Mouse (Mus musculus): ENCODE results near the gene Srebf1.
A peak's percentile ranks its signal among the peaks of the same experiment; 100 is the strongest.

Gene Srebf1

DNA sequence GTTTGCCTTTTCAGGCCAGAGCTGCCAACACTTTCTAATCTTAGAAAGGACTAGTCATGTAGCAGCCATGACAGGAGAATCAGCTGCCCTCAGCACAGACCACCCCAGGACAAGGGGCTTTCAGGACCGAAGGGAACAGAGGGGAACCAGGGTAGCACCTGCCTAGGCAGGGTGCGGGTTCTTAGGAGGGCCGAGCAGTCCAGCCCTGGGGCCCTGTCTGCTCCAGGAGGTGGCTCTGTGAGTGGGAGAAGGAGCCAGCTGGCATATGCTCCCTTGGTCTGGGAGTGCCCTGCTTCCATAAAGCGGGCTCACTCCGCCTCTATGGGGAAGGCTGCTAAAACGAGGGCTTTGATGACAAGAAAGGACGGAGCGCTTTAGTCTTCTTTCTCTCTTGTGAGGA is 10.9 kb upstream of the Srebf1 start:
- DNase-seq = no peak

DNA sequence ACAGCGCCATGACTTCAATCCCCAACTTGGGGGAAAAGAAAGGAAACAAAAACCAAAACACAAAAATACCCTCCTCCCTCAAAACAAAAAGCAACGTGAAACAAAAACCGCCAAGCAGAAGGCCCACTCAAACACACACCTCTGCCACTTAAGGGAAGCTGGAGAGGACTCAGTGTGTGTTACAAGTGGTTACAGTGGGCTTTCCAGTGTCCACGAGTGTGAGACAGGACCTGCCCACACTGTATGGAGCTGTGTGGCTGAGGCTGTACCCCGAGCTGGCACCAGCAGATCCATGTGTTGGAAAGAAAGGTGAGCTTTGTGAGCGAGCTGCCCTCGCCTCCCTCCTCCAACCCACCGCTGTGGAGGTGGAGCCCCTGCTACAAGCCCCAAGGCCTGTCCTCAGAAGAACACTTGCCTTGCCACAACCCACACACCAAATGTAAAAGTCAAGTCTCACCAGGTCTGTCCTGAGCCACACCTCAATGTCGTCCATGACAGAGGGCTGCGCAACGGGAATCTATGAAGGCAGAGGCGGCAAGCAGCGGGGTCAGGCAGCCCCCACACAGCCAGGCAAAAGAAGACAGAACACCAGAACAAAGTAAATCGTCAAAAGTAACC is 10.2 kb upstream of the Srebf1 start:
- DNase-seq = no peak

DNA sequence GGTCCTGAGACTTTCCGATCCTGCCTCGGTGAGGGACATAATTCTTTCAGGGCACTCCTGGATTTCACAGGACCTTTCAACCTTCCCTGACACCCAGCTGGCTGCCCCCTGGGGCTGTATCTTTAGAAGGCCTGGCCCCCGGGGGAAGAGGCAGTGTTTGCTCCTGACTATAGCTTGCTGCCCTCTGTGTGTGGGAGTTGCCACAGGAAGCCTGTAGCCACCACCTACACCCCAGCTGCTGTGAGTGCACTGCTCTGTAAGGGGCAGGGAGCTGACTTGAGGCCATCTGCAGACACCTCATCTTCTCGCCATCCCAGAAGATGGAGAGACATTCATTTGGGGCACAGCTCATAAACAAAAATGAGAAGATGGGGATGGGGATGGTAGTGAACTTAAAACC is 9.6 kb upstream of the Srebf1 start:
- DNase-seq = no peak

DNA sequence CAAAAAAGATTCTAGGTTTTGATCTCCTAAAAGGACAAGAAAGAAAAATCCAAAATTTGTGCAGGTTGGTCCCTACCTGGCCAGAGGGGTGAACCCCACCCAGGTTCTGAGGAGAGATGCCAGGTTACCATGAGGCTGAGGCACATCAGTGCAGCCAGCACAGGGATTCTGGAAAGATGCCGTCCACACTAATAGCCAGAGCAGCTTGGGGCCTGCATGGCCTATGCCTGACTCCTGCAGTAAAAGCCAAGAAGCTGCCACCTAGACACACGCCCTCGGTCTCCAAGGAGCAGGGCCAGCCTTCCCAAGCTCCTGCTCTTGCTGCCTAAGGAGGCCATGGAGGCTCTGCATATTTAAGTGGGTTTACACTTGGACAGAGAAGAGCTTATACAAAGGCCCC is 8.9 kb upstream of the Srebf1 start:
- DNase-seq = no peak

DNA sequence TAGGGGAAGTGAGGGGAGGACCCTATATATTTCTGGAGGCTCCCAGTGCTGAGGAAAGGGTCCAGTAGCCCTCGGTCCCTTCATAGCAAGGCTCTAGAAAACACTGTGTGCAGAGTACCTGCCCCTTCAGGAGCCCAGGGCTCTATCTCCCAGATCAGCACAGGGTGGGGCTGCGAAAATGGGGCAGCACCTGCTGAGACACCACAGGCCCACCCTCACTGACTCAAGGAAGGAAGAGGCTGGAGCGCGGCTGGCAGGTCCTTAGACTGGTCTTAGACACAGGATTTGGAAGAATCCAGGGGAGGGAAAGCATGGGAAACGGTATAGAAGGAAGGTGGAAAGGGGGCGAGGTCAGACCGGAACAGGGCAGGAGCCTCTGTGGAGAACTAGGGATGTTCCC is 8.1 kb upstream of the Srebf1 start:
- DNase-seq = no peak

DNA sequence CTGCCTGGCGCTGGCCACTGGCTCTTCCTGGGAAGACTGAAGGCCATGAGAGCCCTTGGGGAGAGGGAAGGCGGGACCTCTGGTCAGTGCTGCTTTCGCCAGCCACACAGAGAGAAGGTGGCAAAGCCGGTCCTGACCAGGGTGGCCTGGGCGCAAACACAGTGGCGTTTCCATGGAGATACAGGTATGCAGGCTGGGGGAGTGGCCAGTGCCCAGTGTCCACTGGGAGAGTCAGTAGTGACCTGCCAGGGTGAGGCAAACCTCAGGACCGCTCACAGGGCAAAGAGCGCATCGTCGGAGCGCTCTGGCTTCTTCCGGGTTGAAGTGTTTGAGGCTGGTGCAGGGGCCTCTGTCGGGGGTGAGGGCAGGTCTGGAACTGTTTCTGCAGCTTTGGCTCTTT is 7.4 kb upstream of the Srebf1 start:
- DNase-seq = no peak

DNA sequence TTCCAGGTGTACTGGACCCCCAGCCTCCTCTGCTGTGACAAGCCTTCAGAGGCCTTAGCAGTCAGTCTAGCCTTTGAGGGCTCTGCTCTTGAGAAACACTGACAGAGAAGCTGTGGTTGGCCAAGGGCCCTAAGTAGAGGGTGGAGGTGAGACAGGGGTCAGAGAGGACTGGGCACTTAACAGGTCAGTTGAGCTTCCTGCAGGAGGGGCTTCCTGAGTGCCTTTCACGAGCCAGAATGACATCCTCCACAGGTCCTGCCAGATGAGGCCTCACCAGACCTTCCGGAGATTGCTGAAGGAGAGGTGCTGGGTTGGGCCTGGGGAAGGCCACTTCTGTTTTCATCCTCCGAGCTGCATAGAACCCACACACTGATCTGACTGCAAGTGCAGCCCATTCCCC is 6.1 kb upstream of the Srebf1 start:
- DNase-seq = no peak

DNA sequence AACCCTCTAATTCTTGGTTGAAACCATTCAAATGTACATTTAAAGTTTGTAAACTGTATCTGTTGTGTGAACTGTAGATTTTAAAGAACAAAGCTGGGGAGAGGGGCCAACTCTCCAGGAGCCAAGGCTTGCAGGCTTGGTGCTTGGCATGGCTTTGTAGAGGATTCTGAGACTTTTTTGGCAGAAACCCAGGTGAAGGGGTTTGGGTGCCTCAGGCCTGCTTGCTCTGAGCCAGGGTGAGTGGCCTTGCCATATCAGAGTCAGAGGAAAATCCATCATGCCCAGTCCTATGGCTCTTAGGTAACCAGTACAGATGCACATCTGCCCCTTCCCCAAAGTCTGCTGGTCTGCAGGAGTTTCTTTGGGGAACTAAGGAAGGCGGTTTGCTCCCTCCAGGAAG is 3.5 kb upstream of the Srebf1 start:
- DNase-seq = no peak

DNA sequence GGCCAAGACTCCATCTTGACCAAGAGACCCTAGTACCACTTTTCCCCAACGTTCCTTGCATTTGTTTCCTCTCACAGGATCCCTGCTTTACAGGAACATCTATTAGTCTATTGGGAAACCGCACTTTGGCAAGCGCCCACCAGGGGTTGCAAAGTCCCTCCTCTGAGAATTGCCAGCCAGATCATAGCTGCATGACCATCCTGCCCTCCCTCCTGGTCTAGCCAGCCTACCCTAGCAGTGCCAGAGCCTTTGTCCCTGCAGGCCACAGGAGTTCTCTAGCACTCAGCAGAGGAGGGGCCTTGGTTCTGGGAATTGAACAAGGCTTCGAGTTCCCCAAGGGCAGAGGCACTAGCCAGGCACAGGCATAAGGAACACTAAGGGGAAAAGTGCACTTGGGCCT is 2.3 kb upstream of the Srebf1 start:
- DNase-seq = no peak

DNA sequence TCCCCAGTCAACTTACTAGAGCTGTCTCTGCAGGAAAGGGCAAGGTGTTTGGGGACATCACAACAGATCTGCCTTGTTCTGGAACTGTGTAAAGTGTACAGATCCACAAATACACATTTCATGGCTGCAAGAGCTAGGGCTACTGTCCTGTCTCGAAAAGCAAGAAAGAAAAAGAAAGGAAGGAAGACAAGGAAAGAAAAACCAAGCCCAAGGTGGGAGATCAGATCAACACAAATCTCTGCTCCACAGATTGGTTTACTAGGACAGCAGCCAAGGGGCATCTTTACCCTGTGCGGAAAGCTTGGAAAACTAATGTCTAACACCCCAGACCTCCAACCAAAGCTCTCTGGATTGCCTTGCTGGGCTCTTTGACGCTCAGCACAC is 304 bp downstream of the Srebf1 start:
- DNase-seq = no peak

DNA sequence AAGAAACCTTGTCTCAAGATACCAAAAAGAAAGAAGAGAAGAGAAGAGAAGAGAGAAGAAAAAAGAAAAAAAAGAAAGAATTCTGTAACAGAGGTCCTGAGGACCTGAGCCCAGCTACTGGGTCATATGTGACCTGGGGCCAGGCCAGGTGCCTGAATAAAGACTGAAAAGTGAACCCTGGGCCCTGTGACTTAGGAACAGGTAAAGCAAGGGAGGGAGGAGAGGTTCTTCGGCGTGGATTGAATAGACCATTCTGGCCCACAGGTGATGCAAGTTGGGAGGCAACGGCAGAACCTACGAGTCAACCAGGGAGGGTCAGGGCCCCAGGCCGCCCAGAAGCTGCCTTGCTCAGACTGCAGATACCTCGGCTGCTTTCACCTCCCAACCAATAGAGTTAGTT is 956 bp downstream of the Srebf1 start:
- DNase-seq = no peak

DNA sequence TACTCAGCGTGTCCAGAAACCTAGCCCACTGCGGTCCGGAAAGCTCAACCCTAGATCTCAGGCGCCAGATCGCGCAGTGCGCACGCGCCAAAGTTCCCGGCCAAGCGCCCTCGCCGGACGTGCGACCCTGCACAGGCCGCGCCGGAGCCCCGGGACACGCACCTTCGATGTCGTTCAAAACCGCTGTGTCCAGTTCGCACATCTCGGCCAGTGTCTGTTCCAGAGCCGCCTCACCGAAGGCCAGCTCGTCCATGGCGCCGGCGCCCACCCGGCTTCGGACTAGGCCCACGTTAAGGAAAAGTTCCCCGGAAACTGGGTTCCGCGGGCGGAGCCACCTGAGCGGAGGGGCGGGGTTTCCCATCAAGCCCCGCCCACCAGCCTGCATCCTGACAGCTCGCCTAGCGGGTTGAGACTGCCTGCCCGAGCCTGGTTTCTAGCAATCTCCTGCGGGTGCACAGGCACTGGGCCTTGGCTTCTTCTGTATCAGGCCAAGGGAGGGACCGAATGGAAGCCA is 2.0 kb downstream of the Srebf1 start:
- DNase-seq = peak; percentile 81

DNA sequence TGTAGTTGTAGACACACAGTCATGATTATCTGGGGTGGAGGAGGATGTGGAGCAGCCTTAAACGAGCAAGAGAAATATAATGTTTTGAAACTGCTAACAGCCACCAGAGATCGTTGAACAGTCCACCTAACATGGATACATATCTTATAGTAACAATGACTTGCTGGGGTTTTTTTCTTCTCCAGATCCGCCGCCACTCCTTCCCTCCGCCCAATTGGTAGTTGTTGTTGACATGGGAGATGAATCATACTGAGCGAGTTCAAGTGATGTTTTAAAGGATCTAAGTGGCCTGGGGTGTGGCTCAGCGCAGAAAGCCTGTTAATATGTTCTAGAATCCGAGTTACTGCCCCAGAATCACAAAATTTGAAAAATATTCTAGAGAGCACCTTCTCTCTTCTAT is 2.8 kb downstream of the Srebf1 start:
- DNase-seq = no peak

DNA sequence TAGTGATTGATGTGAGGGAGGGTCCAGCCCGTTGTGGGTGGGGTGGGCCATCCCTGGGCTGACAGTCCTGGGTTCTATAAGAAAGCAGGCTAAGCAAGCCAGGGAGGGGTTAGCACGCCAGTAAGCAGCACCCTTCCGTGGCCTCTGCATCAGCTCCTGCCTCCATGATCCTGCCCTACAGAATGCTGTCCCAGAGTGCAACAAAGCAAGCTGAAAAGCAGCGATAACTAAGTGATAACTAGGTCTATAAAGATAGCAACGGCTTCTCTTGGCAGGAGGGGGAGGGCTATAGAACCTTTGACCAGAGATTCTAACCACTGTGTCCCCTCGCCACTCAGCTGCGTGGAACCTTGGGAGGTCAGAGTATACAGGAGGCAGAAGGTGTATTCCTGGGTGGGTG is 4.9 kb downstream of the Srebf1 start:
- no peak for DNase-seq

DNA sequence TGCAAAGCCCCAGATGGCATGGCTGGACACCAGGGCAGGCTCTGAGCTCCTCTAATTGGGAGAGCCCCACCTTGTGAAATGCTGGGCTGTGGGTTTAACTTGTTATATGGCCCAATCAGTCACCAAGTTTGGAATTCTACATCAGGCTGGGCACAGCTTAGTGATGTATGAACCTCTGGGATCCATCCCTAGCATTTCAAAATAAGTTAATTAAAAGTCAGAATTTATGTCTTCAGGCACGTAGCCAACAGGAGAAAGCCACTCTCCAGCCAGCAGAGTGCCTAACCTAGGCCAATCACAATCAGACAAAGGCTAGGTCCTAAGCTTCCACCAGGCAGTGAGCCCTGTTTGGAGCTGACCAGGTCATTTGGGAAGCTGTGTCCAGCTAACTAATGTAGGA is 5.7 kb downstream of the Srebf1 start:
- no peak for DNase-seq

DNA sequence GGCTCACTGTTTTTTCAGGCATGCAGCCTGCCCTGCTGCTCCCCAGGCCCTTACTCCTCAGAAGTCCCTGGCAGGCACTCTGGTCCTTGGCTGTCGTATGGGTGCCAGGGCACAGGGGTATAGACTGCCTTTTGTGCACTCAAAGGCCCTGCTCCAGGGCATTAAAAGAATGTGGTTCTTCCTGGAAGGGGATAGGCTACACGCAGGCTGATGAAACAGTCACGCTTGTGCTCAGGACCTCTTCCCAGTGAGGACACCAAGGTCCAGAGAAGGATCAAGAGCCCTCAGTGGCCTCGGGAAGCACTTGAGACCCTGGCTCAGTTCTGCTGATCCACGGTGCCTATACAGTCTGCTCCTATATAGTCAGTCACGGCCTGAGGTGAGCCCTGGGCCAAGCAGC is 9.1 kb downstream of the Srebf1 start:
- DNase-seq = no peak

DNA sequence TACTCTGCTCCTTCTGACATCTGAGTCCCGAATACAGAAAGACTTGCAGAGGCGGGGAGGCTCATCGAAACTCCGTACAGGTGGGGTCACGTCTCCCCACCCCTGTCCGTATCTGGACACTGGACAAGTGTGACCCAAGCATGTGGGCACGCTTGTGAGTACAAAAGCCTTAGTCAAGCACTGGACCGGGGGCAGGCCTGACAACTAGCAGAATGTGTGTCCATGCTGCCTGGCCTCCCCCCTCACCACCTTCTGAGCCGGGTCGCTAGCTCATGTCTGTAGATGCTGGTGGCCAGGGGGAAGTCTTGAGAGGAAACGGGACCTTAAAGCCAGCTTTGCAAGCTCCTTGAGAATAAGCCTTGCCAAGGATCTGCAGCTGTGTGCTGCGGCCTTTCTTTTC is 10.6 kb downstream of the Srebf1 start:
- no peak for DNase-seq

DNA sequence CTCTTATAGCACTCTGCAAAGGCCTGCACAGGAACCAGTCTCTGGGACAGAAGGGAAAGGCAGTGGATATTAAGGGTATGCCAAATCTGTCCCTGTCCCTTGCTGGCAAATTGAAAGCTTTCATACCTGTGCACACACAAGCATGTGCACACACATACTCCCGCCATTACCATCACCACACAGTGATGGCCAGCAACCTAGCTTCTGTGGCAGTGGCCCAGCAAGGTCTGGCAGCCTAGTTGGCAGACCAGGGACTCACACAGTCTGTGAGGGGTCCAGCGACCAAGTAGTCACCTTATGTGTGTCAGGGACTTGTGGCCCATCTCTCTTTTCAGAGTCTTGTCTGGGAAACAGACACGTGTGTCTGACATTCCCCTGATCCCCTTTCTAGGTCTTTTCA is 11.2 kb downstream of the Srebf1 start:
- no peak for DNase-seq

DNA sequence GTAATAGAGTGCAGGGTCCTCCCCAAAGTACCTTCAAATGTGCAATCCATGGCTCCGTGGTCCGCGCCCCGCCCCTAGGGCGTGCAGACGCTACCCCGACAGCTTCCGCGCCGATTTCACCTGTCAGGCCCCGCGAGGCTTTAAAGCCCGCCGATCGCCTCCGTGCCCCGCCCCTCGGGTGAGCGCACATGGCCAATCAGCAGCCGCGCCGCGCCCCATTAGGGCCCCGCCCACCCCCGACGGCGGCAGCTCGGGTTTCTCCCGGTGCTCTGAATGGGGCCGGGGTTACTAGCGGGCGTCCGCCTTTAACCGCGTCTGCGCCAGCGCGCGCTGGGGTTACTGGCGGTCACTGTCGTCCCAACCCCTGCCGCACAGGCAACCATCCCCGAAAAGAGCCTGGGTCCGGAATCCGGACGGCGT is 12.1 kb downstream of the Srebf1 start:
- peak; percentile 86 for DNase-seq

DNA sequence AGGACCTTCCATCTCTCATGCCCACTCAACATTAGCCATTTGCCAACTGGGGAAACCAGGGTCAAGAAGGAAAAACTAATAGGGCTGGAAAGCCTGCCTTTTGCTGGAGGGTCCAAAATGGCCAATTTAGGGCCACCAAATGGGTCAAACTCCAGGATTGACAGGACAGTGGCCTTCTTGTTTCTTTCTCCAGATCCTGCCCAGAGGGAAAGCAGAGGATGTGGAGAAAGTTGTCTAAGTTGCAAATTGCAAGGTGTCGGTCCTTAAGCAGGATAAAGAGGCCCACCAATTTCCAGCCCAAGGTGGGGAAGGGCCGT is 12.5 kb downstream of the Srebf1 start:
- no peak for DNase-seq

DNA sequence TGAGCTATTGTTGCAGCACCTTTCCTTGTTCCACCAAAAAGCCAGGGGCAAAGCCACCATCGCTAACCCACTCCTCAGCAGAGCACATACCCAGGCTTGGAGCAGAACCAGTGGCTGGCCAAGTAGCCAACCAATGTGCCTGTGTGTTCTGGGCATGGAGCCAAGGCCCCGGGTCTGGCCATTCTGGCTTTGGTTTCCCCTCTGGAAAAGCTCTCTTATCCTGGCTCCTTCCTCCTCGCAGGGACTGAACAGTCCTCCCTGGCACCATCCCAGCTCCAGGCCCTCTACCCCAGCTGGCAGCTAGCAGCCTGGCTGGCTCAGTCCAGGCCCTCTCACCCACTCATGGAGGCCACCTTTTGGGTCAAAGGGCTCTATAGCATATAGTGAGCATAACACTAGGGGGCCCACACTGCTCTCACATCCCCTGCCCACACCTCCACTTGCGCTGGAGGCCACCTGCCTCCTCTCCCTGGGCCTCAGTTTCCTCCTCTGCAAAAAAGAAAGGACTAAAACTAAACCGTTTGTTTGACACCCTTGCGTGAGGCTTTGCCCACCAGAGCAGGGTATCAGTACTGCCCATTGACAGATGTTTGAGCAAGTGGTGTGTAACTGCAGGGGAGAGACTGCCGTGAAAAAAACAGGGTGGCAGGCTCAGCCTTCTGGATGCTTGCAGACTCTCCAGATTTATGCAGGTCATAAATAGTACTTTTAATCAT is 13.0 kb downstream of the Srebf1 start:
- DNase-seq = peak; percentile 89

DNA sequence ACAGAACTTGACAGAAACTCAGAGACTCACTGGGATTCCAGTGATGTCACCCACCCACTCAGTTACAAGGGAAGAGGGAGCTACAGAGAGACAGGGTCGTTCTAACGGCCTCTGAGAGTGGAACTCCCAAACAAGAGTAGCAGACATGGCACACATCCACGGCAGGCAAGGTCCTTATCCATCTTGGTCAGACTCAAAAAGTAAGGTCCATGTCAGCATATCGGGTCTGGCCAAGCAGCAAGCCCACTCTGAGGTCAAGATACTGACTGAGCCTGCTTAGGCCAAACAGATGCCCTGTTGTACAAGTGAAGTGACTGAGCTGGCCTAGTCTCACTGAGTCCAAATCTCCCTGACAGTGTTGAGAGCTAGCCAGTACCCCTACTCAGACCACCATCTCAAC is 13.7 kb downstream of the Srebf1 start:
- DNase-seq = no peak

DNA sequence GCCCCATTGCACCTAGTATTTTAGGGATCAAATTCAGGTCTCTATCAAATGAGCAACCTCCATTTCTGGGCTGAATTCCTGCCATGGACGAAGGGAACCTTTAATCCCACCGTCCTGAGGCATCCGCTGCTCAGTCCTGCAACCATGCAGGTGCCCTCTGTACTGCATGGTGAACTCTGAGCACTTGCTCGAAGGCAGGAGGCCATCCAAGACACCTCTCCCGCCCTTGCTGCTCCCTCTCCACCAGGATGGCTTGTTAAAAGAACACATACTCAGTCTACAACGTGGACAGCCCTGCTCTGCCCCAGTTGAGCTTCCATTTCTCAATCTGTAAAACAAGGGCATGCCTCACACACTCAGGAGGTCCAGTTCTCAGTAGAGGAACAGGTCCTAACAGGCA is 14.2 kb downstream of the Srebf1 start:
- no peak for DNase-seq

DNA sequence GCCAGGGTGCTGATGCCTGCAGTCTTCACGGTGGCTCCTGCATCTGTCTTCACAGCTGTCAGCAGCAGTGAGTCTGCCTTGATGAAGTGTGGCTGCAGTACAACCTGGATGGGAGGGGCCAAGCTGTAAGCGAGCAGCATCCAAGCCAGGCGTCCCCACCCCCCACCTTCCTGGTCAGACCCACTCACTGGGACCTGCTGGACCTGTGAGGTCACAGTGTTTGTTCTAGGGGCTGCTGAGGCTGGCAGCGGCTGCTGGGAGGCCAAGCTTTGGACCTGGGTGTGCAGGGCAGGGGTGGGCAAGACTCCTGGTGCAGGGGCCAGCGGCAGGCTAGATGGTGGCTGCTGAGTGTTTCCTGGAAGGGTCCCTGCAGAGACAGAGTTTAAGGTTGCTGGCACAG is 16.2 kb downstream of the Srebf1 start:
- no peak for DNase-seq

DNA sequence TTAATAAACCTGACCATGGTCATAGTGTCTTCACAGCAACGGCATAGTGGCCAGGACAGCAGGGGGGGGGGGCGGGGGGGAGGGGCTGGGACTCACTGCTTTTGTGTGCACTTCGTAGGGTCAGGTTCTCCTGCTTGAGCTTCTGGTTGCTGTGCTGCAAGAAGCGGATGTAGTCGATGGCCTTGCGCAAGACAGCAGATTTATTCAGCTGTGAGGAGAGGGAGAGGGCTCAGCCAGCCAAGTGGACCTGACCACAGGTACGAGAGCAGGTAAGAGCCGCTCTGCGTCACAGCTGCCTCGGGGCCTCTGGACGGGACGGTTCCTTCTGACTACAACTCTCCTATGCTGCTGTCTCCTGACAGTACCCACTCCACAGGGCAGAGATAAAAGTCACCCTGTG is 17.4 kb downstream of the Srebf1 start:
- no peak for DNase-seq

All from right cerebral cortex, postnatal 4 days (tissue).